Mouse (Mus musculus): ENCODE measurements at regions not wholly inside any gene's neighbourhood (a gene's known extent, or its start where the extent isn't known, plus 50 kb on each side); places are given as distances from the start of the nearest gene placed in this dataset.
"Not testable (repeated sequence)": the region's sequence is repeated elsewhere in the genome, so short reads cannot be mapped to it uniquely, and the experiment has no call there.

DNA sequence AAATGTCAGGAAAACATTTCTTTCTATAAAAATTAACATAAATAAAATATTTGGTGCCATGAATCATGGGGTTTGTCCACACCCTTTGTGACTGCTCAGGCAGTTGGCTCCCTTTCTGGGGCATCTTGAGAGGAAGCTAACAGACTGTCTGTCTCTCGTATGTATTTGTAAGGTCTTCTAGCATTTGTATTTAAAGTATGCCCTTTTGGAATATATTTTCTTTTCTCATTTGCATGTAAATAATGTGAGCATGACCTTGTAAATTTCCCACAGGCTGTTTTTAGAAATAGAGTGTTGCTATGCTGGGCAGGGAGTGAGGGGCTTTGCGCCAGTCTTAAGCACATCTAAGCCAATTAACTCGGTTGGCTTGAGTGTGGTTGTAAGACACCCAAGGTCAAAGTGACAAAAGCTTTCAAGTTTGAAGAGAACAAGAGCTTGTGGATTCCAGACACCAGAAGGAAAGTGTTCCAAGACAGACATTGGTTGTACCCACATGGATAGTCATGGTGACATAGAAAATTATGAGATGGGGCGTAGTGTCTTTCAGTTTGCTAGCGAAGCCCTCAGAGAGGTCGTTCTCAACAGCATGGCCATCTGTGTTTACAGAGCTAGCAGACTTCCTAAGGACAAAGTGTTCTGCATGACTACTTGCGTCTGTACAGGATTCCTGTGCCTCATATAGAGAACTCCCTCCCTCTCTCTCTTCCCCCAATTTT lies 113.1 kb upstream of the Rasgrp1 start:
- Histone ChIP-seq H3K4me1 (0 out of 2 replicates have a peak, but pooled peaks cover 3% of the 10 kb centered on the region), H3K27me3 (replicated peaks; ENCODE audit: low read depth, poor library complexity, severe bottlenecking) (no peaks in the 10 kb centered on the region), H3K36me3 (replicated peaks) (no peaks in the 10 kb centered on the region), H3K27ac (replicated peaks) (no peak overlapping the region), H3K9me3 (no peaks in the 10 kb centered on the region), H3K4me3 (no peak overlapping the region)
- DNase-seq (ENCODE audit: low spot score), result no peak
- WGBS, result 77% methylated on average over 7 of the region's 7 CpGs

DNA sequence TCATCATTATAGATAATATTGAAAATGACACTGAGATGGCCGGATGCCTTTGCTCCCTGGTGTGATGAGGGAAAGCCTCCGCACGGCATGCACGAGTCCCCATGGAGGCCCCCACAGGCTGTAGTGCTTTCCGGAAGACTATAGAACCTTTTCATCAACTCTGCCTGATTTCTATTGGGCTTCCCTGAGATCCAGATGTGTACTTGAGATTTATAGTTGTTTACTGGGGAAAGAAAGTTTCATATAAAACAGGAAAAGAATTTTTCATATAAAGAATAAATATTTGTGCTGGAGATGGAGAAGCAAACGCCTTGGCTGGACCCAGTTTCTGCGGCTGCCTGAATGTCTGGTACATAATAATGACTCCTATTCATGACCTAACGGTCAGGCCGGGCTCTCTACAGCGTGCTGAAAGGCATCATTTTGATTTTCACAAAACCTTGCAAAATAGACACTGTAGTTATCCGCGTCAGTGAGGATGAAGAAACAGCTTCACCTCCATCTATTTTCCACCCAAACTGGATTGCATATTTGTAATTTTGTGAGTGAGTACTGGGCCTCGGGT lies 113.7 kb upstream of the Rasgrp1 start:
- Histone ChIP-seq H3K4me3 (no peak overlapping the region), H3K27me3 (replicated peaks; ENCODE audit: low read depth, poor library complexity, severe bottlenecking) (no peaks in the 10 kb centered on the region), H3K9me3 (no peaks in the 10 kb centered on the region), H3K4me1 (0 out of 2 replicates have a peak, but pooled peaks cover 3% of the 10 kb centered on the region), H3K27ac (replicated peaks) (no peak overlapping the region), H3K36me3 (replicated peaks) (no peaks in the 10 kb centered on the region)
- WGBS, result 82% methylated on average over 13 of the region's 13 CpGs
- DNase-seq (ENCODE audit: low spot score), result no peak

DNA sequence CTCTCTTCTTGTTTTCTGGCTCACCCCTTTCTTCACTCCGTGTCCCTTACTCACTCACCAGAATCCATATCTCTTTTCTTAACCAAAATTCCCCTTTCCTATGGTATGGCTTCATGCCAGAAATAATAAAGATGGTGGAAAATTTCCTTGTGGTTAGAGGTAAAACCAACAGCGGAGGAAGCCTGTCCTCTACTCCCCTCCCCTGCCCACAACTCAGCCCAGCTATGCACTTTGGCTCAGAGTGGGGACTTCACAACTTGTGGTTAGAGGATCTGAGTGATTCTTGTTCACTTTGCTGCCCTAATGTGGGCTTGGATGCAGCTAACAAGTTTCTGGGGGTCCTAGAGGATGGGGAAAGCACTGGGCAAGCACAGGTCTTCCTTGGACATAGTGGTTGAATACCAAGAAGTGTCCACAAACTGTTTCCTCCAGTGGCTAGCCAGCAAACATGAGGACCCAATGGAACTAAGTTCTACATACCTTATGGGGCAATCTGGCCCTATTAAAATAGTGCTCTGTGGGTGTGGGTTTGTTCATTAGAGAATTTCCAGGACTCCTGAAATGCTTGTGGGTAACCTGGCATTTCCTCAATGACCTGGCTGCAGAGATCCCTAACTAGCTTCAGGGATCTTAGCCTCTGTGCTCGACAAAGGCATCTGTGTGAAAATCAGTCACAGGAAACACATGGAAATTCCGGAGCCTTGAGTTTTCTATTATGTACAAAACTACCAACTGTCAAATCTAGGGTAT lies 118.9 kb upstream of the Rasgrp1 start:
- Histone ChIP-seq H3K4me3 (no peak overlapping the region), H3K27ac (replicated peaks) (no peak overlapping the region), H3K36me3 (replicated peaks) (no peaks in the 10 kb centered on the region), H3K9me3 (no peaks in the 10 kb centered on the region), H3K4me1 (no peaks in the 10 kb centered on the region), H3K27me3 (replicated peaks; ENCODE audit: low read depth, poor library complexity, severe bottlenecking) (no peaks in the 10 kb centered on the region)
- 72% methylated on average over 4 of the region's 4 CpGs for WGBS
- no peak for DNase-seq (ENCODE audit: low spot score)

DNA sequence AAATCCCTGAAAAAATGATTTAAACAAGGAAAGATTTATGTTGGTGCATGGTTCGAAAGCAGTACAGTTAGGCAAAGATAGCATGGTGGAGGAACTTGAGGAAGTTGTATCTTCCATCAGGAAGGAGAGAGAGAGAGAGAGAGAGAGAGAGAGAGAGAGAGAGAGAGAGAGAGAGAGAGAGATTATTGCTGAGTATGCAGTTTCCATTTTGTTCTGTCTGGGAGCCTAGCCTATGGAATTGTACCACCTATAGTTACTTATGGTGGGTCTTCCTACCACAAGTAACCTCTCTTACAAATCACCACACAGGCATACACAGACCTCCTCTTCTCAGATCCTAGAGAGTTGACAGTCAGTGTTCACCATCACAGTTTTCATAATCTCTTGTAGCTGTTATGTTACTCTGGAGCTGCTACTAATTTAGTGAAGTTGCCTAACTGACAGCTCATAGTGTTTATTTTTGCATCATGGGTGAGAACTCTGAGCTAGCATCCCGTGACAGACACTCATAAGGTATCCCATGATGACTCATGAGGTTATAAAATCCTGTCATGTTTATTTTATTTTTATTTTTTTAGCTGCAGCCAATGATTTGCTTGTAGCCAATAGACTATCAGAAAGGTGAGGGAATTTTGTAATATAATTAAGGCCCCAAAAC lies 132.2 kb upstream of the Rasgrp1 start:
- no peak overlapping the region for H3K27ac ChIP-seq (replicated peaks)
- DNase-seq (ENCODE audit: low spot score), result no peak
- H3K4me3 ChIP-seq, result no peak overlapping the region
- no peaks in the 10 kb centered on the region for H3K4me1 ChIP-seq
- no peaks in the 10 kb centered on the region for H3K9me3 ChIP-seq
- no peaks in the 10 kb centered on the region for H3K36me3 ChIP-seq (replicated peaks)
- H3K27me3 ChIP-seq (replicated peaks; ENCODE audit: low read depth, poor library complexity, severe bottlenecking), result no peaks in the 10 kb centered on the region
- WGBS, result 82% methylated on average over 2 of the region's 2 CpGs

GRCm38 (mm10) chr2:117475561-117475960 lies 132.8 kb upstream of the Rasgrp1 start:
- H3K36me3 ChIP-seq (replicated peaks), result no peaks in the 10 kb centered on the region
- no peaks in the 10 kb centered on the region for H3K4me1 ChIP-seq
- DNase-seq (ENCODE audit: low spot score), result no peak
- 47% methylated on average over 3 of the region's 3 CpGs for WGBS
- H3K9me3 ChIP-seq, result no peaks in the 10 kb centered on the region
- no peak overlapping the region for H3K4me3 ChIP-seq
- H3K27ac ChIP-seq (replicated peaks), result no peak overlapping the region
- no peaks in the 10 kb centered on the region for H3K27me3 ChIP-seq (replicated peaks; ENCODE audit: low read depth, poor library complexity, severe bottlenecking)

- H3K4me1 ChIP-seq; H3K27me3 ChIP-seq (replicated peaks; ENCODE audit: low read depth, poor library complexity, severe bottlenecking); H3K4me3 ChIP-seq; H3K27ac ChIP-seq (replicated peaks); H3K36me3 ChIP-seq (replicated peaks); DNase-seq (ENCODE audit: low spot score); H3K9me3 ChIP-seq: not testable (repeated sequence)
- WGBS, result 81% methylated on average over 11 of the region's 11 CpGs
Measured at GRCm38 (mm10) chr2:117477503-117477902, 134.7 kb upstream of the Rasgrp1 start.

DNA sequence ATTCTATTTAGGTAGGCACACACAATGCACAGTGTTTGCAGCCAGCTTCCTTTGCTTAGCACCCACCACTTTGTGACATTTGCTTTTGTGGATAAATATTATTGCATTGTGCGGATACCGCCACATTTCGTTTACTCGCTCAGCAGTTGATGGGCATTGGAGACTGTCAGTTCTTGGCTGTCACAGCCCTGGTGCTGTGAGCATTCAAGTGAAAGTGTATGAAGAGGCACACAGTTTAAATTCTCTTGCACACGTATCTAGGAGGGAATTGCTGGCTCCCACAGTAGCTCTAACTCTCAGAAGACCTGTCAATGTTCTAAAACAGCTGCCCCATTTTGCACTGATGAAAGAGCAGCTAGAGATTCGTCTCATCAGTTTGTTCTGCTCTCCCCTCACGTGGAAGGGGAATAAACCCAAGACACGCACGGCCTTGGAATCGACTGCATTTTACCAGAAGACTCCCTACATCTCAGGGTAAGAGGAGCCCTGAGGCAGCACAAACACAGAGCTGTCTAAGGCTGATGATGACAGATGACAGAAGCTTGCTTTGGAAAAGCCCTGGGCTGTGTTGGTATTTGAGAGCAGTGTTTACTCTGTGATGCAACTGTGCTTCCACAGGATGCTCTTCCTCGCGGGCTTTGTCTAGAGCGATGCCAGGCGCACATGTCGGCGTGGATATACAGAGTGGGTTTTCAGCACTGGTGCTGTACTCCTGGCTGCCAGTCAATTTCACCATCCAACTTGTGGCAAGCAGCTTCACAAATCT lies 136.6 kb upstream of the Rasgrp1 start:
- not testable (repeated sequence) for H3K4me1 ChIP-seq; H3K27me3 ChIP-seq (replicated peaks; ENCODE audit: low read depth, poor library complexity, severe bottlenecking); H3K27ac ChIP-seq (replicated peaks); H3K36me3 ChIP-seq (replicated peaks); DNase-seq (ENCODE audit: low spot score); H3K9me3 ChIP-seq; H3K4me3 ChIP-seq
- 80% methylated on average over 16 of the region's 16 CpGs for WGBS

DNA sequence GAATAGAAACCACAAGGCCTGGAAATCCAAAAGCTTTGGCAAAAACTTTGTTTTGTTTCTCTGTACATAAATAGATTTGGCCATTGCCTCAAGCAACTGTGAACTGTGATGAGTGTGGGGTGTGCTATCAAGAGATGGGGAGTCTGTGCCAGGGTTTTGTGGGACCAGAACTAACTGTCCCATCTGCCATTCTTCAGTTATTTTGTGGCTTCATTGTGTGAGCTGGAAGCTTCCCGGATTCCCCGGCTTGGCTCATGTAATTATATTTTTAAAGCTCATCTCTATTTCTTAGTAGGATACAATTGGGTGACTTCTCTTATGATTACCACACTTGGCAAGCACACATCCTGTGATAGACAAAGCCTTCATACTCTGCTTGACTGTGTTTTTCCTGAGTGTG lies 143.6 kb upstream of the Rasgrp1 start:
- 93% methylated on average over 2 of the region's 2 CpGs for WGBS

GRCm38 (mm10) chr2:117498565-117498964 lies 155.8 kb upstream of the Rasgrp1 start:
- no peak for DNase-seq (ENCODE audit: low spot score)
- Histone ChIP-seq H3K4me1 (no peaks in the 10 kb centered on the region), H3K9me3 (no peaks in the 10 kb centered on the region), H3K27ac (replicated peaks) (no peak overlapping the region), H3K4me3 (no peak overlapping the region), H3K27me3 (replicated peaks; ENCODE audit: low read depth, poor library complexity, severe bottlenecking) (no peaks in the 10 kb centered on the region), H3K36me3 (replicated peaks) (no peaks in the 10 kb centered on the region)
- WGBS, result 86% methylated on average over 5 of the region's 5 CpGs

More for the DNA sequence above, 143.6 kb upstream of the Rasgrp1 start:
- H3K27me3 ChIP-seq (replicated peaks; ENCODE audit: low read depth, poor library complexity, severe bottlenecking), result no peaks in the 10 kb centered on the region
- DNase-seq (ENCODE audit: low spot score), result no peak
- no peaks in the 10 kb centered on the region for H3K4me1 ChIP-seq
- H3K27ac ChIP-seq (replicated peaks), result no peak overlapping the region
- no peaks in the 10 kb centered on the region for H3K9me3 ChIP-seq
- no peak overlapping the region for H3K4me3 ChIP-seq
- H3K36me3 ChIP-seq (replicated peaks), result no peaks in the 10 kb centered on the region

- DNase-seq (ENCODE audit: low spot score), result no peak
- H3K36me3 ChIP-seq (replicated peaks), result no peaks in the 10 kb centered on the region
- H3K4me3 ChIP-seq, result no peak overlapping the region
- no peaks in the 10 kb centered on the region for H3K9me3 ChIP-seq
- no peaks in the 10 kb centered on the region for H3K27me3 ChIP-seq (replicated peaks; ENCODE audit: low read depth, poor library complexity, severe bottlenecking)
- no peak overlapping the region for H3K27ac ChIP-seq (replicated peaks)
- H3K4me1 ChIP-seq, result no peaks in the 10 kb centered on the region
Measured at GRCm38 (mm10) chr2:117502611-117503010, 159.8 kb upstream of the Rasgrp1 start.

DNA sequence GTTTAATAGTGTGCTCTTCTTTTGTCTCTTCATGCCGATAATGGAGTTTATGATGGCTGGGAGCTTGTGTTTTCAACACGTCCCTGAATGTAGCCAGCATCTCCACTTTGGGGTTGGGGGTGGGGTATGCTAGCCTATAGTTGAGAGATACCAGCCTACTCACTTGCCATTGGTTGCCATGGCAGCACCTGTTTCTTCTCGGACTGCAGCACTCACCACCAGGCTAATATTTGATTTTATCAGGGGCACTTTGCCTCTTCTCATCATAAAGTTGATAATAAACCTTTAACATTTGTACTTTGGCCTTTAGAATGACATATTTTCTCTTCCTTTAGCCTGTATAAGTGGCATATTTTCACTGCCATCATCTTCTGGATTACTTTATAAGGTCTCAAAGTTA lies 168.9 kb upstream of the Rasgrp1 start:
- no peaks in the 10 kb centered on the region for H3K9me3 ChIP-seq
- no peak overlapping the region for H3K27ac ChIP-seq (replicated peaks)
- H3K27me3 ChIP-seq (replicated peaks; ENCODE audit: low read depth, poor library complexity, severe bottlenecking), result no peaks in the 10 kb centered on the region
- DNase-seq (ENCODE audit: low spot score), result no peak
- peaks cover 14% of the 10 kb centered on the region for H3K4me1 ChIP-seq
- no peaks in the 10 kb centered on the region for H3K36me3 ChIP-seq (replicated peaks)
- WGBS, result 84% methylated on average over 3 of the region's 3 CpGs
- H3K4me3 ChIP-seq, result no peak overlapping the region

DNA sequence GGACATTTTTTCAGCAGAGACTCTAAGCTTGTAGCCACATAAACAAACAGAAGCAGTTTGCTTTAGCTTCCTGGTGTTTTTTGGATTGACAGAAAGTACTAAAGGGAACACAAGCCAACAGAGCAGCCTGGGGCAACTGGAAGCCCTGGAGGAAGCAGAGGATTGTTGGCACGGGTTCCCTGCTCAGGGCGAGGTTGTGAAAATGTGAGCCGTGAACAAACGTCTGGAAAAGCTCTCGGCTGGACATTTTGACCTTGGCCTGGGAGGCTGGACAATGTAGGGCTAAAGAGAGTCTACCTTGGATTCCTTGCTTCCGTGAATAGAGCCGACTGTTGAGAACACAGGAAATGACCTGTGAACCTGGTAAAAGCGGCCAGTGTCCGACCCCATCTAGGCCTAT lies 169.8 kb upstream of the Rasgrp1 start:
- H3K4me1 ChIP-seq, result peaks cover 15% of the 10 kb centered on the region
- no peaks in the 10 kb centered on the region for H3K27me3 ChIP-seq (replicated peaks; ENCODE audit: low read depth, poor library complexity, severe bottlenecking)
- H3K27ac ChIP-seq (replicated peaks), result peak overlapping the region; percentile 40
- 29% methylated on average over 9 of the region's 9 CpGs for WGBS
- H3K36me3 ChIP-seq (replicated peaks), result no peaks in the 10 kb centered on the region
- no peak overlapping the region for H3K4me3 ChIP-seq
- peak; percentile 17 for DNase-seq (ENCODE audit: low spot score)
- no peaks in the 10 kb centered on the region for H3K9me3 ChIP-seq
